Mouse (Mus musculus): ENCODE results near the gene 4931409K22Rik. TPM values are rescaled to one million over a fixed set of nuclear protein-coding genes. Genes with fewer than 3 reads are reported as not detected.

4931409K22Rik gene
- polyA plus RNA-seq, 1 experiment from 2014 or later: not detected

DNA sequence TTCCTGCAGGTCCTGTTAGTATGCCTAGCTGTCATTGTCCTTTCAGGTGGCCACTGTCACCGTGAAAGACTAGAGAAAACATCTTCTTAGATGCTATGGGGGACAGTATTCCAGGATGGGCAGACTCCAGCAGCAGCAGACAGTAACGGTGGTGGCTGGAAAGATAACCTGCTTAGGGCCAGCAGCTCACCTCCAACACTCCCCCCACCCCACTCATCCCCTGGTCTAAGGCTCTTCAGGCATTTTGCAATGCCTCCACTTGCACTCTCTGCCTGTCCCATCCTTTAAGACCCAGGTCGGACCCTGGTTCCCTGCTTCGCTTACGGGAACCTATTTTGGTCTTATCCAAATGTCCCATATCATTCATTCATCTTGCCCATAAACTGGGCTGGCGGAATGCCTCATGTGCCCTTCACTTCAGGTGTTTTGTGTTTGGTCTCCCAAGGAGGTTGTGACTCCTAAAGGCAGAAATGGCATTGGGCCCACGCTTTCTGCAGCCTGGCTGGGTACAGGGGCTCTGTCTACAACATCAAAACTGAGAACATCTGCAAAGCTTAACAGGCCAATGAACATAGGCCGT is 46.9 kb upstream of the 4931409K22Rik start:
- H3K27me3 ChIP-seq (replicated peaks; ENCODE audit: insufficient read depth, low read length): no peaks in the 10 kb centered on the region
- ATAC-seq: no peak
- TF ChIP-seq CTCF (IDR thresholded peaks at IDR 0.05) (no peak), EP300 (IDR thresholded peaks at IDR 0.05) (no peak)
- H3K9ac ChIP-seq (replicated peaks; ENCODE audit: low read depth): no peak overlapping the region; the same call in 1 of the 2 replicates
- peak overlapping the region; percentile 97 for H3K27ac ChIP-seq (ENCODE audit: low read length)
- peak overlapping the region; percentile 96 for H3K4me2 ChIP-seq (replicated peaks; ENCODE audit: low read depth, low read length)
- H3K36me3 ChIP-seq (ENCODE audit: insufficient read depth, low read length): no peaks in the 10 kb centered on the region
- peaks cover 24% of the 10 kb centered on the region; the same call in 1 of the 2 replicates for H3K4me1 ChIP-seq (ENCODE audit: insufficient read depth, low read depth, low read length)
- DNase-seq (ENCODE audit: low spot score): no peak
- 63% methylated on average over 8 of the region's 8 CpGs for WGBS
- H3K9me3 ChIP-seq (ENCODE audit: low read length): no peaks in the 10 kb centered on the region
- H3K4me3 ChIP-seq (ENCODE audit: low read depth, low read length): peak overlapping the region; percentile 62; the same call in 1 of the 2 replicates

DNA sequence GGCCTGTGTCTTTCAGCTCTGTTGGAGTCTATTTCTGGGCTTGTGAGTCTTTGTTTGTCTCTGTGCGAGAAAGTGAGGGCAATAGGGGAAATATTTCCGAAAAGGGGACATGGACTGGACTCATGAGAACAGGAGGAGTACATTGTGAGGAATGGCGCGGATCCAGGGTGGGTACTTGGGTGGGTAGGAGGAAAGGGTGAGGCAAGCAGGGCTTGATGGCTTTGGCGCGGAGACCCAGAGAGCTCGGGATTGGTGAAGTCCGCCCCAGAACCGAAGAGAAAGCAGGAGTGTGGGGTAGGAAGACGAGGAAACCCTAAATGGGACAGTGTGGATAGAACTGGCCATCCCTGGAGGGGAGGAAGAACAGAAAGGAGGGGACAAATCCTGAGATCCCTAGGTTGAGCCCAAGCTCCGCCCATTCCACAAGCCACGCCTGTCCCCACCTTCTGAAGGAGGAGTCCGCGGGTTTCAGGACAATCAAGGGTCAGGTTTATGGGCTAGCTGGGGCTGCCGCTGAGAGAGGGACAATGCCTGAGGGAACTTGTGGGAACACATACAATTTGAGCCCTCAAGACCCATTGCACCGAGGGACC is 46.2 kb upstream of the 4931409K22Rik start:
- Histone ChIP-seq H3K4me2 (replicated peaks; ENCODE audit: low read depth, low read length) (peak overlapping the region; percentile 96), H3K36me3 (ENCODE audit: insufficient read depth, low read length) (no peaks in the 10 kb centered on the region), H3K4me3 (ENCODE audit: low read depth, low read length) (peak overlapping the region; percentile 62), H3K9ac (replicated peaks; ENCODE audit: low read depth) (peak overlapping the region; percentile 58), H3K27ac (ENCODE audit: low read length) (peak overlapping the region; percentile 97), H3K9me3 (ENCODE audit: low read length) (no peaks in the 10 kb centered on the region), H3K4me1 (ENCODE audit: insufficient read depth, low read depth, low read length) (peaks cover 28% of the 10 kb centered on the region; the same call in 1 of the 2 replicates), H3K27me3 (replicated peaks; ENCODE audit: insufficient read depth, low read length) (no peaks in the 10 kb centered on the region)
- TF ChIP-seq CTCF (IDR thresholded peaks at IDR 0.05): no peak
- no peak for TF ChIP-seq EP300 (IDR thresholded peaks at IDR 0.05)
- WGBS: 1% methylated on average over 16 of the region's 16 CpGs
- ATAC-seq: peak; percentile 64
- DNase-seq (ENCODE audit: low spot score): peak; percentile 95

DNA sequence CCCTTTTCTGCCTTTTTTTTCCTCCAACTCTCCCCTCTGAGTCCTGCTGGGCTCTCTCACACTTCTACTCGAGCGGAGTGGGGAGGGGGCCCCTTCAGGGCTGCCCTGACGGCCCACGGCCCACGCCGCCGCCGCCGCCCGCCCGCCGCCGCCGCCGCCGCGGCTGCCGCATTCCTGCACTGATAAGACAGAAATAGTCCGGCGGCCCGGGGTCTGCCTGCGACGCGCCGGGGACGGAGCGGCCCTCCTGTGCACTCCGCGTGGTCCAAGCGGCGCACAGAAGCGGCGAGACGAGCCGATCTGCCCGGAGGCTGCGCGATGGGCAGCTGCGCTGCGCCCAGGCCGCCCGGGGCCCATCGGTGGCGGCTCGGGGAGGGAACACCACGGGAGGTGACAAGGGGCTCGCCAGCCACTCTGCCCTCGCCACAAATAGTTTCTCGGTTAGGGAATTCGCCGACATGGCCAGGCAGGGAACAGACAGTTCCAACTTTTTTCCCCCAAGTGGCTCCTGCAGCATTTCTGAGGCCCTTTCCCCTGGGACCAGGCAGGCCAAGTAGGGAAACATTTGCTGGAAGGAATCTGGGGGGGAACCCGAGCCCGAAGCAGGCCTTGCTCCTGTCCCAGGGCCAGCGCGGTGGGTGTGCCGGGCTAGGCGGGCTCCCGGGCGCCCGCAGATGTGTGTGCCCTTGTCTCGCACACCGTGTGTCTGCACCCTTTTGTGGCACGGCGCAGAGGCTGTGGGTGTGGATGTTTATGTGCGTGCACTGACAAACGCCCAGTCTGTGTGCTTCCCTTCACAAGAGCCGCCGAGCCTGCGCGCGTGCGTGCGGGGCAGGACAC is 45.5 kb upstream of the 4931409K22Rik start:
- DNase-seq (ENCODE audit: low spot score) (peak; percentile 82), ATAC-seq (peak; percentile 61)
- no peaks in the 10 kb centered on the region for H3K27me3 ChIP-seq (replicated peaks; ENCODE audit: insufficient read depth, low read length)
- TF ChIP-seq EP300 (IDR thresholded peaks at IDR 0.05) (0 out of 2 replicates have a peak, but pooled peaks have one; percentile 16), CTCF (IDR thresholded peaks at IDR 0.05) (no peak)
- peak overlapping the region; percentile 58 for H3K9ac ChIP-seq (replicated peaks; ENCODE audit: low read depth)
- no peaks in the 10 kb centered on the region for H3K9me3 ChIP-seq (ENCODE audit: low read length)
- WGBS: under 1% methylated on average over 59 of the region's 73 CpGs
- peaks cover 28% of the 10 kb centered on the region; the same call in 1 of the 2 replicates for H3K4me1 ChIP-seq (ENCODE audit: insufficient read depth, low read depth, low read length)
- H3K36me3 ChIP-seq (ENCODE audit: insufficient read depth, low read length): no peaks in the 10 kb centered on the region
- peak overlapping the region; percentile 62 for H3K4me3 ChIP-seq (ENCODE audit: low read depth, low read length)
- H3K4me2 ChIP-seq (replicated peaks; ENCODE audit: low read depth, low read length): peak overlapping the region; percentile 96
- H3K27ac ChIP-seq (ENCODE audit: low read length): peak overlapping the region; percentile 97

DNA sequence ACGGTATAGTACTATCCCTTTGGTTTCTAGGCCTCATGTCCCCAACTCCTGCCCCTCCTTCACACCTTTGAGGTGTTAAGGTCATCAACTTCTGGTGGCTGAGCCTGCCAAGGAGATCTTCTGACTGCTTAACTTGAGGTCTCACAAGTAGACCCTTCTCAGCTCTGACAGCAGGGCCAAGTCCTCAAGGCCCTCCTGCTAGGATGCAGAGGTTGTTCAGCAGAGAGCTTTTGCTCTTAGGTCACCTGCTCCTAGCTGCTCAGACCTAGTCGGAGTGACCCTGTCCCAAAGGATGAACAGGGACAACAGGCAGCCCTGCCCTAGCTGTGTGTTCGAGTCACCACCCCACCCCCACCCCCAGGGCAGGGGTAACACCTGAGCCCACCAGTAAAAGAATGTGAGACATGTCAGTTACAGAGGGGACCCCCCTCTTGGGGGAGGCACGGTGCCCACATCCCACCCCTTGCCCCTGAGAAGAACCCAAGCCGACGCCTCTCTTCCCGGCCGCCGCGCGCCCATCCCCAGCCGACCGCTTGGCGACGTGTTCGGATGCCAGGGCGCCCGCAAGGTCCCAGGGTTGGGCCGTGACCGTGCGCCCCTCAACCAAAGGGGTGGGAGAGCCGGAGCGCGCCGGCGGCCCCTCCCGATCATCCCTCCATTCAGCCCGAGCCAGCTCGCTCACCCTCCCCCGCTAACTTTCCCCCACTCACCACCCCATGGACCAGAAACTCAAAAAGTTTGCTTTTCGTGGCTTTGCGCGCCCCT is 44.6 kb upstream of the 4931409K22Rik start:
- Histone ChIP-seq H3K9me3 (ENCODE audit: low read length) (no peaks in the 10 kb centered on the region), H3K9ac (replicated peaks; ENCODE audit: low read depth) (peak overlapping the region; percentile 58), H3K27me3 (replicated peaks; ENCODE audit: insufficient read depth, low read length) (no peaks in the 10 kb centered on the region), H3K27ac (ENCODE audit: low read length) (peak overlapping the region; percentile 97), H3K36me3 (ENCODE audit: insufficient read depth, low read length) (no peaks in the 10 kb centered on the region), H3K4me3 (ENCODE audit: low read depth, low read length) (peak overlapping the region; percentile 62), H3K4me2 (replicated peaks; ENCODE audit: low read depth, low read length) (peak overlapping the region; percentile 96), H3K4me1 (ENCODE audit: insufficient read depth, low read depth, low read length) (peaks cover 28% of the 10 kb centered on the region; the same call in 1 of the 2 replicates)
- DNase-seq (ENCODE audit: low spot score) (no peak), ATAC-seq (no peak)
- no peak for TF ChIP-seq EP300 (IDR thresholded peaks at IDR 0.05)
- no peak; the same call in 1 of the 2 replicates for TF ChIP-seq CTCF (IDR thresholded peaks at IDR 0.05)
- WGBS: under 1% methylated on average over 31 of the region's 33 CpGs

DNA sequence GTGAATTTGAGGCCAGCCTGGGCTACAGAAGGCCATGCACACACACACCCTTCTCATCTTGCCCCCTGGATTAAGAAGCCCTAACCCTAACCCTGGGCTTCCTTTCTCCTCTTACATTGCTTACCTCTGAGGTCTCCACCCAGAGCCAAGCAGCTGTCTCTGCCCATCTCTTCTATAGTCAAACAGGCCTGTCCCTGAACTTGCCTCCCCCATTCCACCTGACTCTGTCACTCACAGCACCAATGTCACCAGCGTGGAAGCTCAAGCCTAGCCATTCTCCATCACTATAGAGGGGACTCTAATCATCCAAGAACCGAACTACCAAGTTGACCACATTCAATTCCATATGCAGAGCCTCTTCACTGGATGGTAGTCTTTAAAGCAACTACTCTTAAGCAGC is 43.6 kb upstream of the 4931409K22Rik start:
- Histone ChIP-seq H3K27me3 (replicated peaks; ENCODE audit: insufficient read depth, low read length) (no peaks in the 10 kb centered on the region), H3K27ac (ENCODE audit: low read length) (no peak overlapping the region), H3K9me3 (ENCODE audit: low read length) (no peaks in the 10 kb centered on the region), H3K4me3 (ENCODE audit: low read depth, low read length) (no peak overlapping the region), H3K36me3 (ENCODE audit: insufficient read depth, low read length) (no peaks in the 10 kb centered on the region; the same call in 1 of the 2 replicates), H3K4me2 (replicated peaks; ENCODE audit: low read depth, low read length) (no peak overlapping the region), H3K9ac (replicated peaks; ENCODE audit: low read depth) (no peak overlapping the region), H3K4me1 (ENCODE audit: insufficient read depth, low read depth, low read length) (peaks cover 25% of the 10 kb centered on the region; the same call in 1 of the 2 replicates)
- 76% methylated on average over 2 of the region's 2 CpGs for WGBS
- no peak for ATAC-seq
- DNase-seq (ENCODE audit: low spot score): no peak
- TF ChIP-seq EP300 (IDR thresholded peaks at IDR 0.05): no peak
- TF ChIP-seq CTCF (IDR thresholded peaks at IDR 0.05): no peak

Measured in lung, postnatal 0 days (tissue).